Comparison of ENCODE assay signal across 19 mouse cellular contexts in the genomic region with DNA sequence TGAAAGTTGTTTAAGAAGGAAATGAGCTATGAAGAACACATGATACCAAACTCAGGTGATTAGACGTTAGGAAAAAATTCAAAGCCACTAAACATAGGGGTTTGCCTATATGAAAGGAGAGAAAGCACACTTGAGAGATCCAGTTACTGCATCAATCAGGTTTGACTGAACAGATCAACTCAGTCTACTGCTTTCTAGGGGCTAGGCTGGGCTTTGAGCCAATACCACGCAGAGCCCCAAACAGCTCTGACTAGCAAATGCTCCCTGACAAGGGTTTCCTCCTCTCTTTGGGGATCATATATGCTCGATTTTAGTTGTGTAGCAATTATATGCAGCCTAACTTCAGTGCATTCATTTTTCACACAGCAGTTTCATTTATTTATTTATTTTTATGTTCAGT.
"Had no signal": no experiment of that assay in that cellular context is flagged by ENCODE, and none has a peak within 500 bp of the region (broad histone marks: within the 10 kb centered on the region; RNA-seq: fewer than 3 reads in every experiment).

No protein-coding gene starts in this region.

- H3K9me3 ChIP-seq: limb, embryonic 12.5 days; limb, embryonic 15.5 days; midbrain, embryonic 12.5 days; stomach, embryonic 15.5 days had no signal

- H3K9ac ChIP-seq: limb, embryonic 12.5 days; limb, embryonic 15.5 days; liver, embryonic 14.5 days; liver, postnatal 0 days; midbrain, embryonic 12.5 days; stomach, embryonic 15.5 days had no signal

- H3K27me3 ChIP-seq: limb, embryonic 12.5 days; midbrain, embryonic 12.5 days; stomach, embryonic 15.5 days had no signal

- DNase-seq: kidney, adult 2 months; kidney, postnatal 25 days; layer of hippocampus, adult 9-11 months; liver, postnatal 0 days; lung, postnatal 14 days; lung, postnatal 4 days; retina, postnatal 1 day; right cerebral cortex, postnatal 25 days; spleen, adult 18-20 months; thymus, postnatal 25 days had no signal

- ATAC-seq: intestine, postnatal 0 days; liver, postnatal 0 days had no signal

- H3K4me1 ChIP-seq: limb, embryonic 12.5 days; limb, embryonic 15.5 days; midbrain, embryonic 12.5 days; stomach, embryonic 15.5 days had no signal

- H3K4me2 ChIP-seq: limb, embryonic 12.5 days; limb, embryonic 15.5 days; liver, embryonic 11.5 days; midbrain, embryonic 12.5 days; stomach, embryonic 15.5 days had no signal

- H3K4me3 ChIP-seq: layer of hippocampus, adult 2 months; limb, embryonic 12.5 days; limb, embryonic 15.5 days; midbrain, embryonic 12.5 days; stomach, embryonic 15.5 days had no signal

- H3K27ac ChIP-seq: kidney, postnatal 0 days; layer of hippocampus, adult 2 months; limb, embryonic 12.5 days; limb, embryonic 15.5 days; liver, embryonic 14.5 days; midbrain, embryonic 12.5 days; stomach, embryonic 15.5 days had no signal

- H3K36me3 ChIP-seq: limb, embryonic 12.5 days; limb, embryonic 15.5 days; midbrain, embryonic 12.5 days; stomach, embryonic 15.5 days had no signal
